Mouse (Mus musculus): Measurements from ENCODE around the gene Cdon.

- TF ChIP-seq POLR2A (IDR thresholded peaks at IDR 0.05; ENCODE audit: insufficient read depth, low read depth, low read length) (no peak), EP300 (IDR thresholded peaks at IDR 0.05; ENCODE audit: insufficient read depth, low read depth, low read length) (no peak), CTCF (IDR thresholded peaks at IDR 0.05) (no peak)
These were observed 127.5 kb downstream of the Cdon start for GRCm38 (mm10) chr9:35548455-35548854.
